ENCODE assay signal across 8 mouse cellular contexts in genomic region chr14:37276728-37277695, GRCm38 (mm10).
DNase-seq lines count a peak whose midpoint lies in the region; ATAC-seq and TF ChIP-seq lines count a peak whose summit lies in the region.

No protein-coding gene starts in this region.

- WGBS in heart, embryonic 12.5 days = 52% methylated on average over 7 of the region's 7 CpGs

- no peak overlapping the region for H3K4me3 ChIP-seq in heart, embryonic 12.5 days
- H3K4me3 ChIP-seq in E14TG2a.4 (replicated peaks; ENCODE audit: low read length) = no peak overlapping the region

- H3K4me2 ChIP-seq in heart, embryonic 12.5 days = no peak overlapping the region

- H3K9me3 ChIP-seq in heart, embryonic 12.5 days (replicated peaks) = no peaks in the 10 kb centered on the region
- no peaks in the 10 kb centered on the region for H3K9me3 ChIP-seq in E14TG2a.4 (ENCODE audit: low read length)

- peak; percentile 5 for DNase-seq in heart, postnatal 4 days
- peak; percentile 33 for DNase-seq in cerebellum, adult 11-12 months
- DNase-seq in urinary bladder, postnatal 10 days (ENCODE audit: low spot score) = no peak
- DNase-seq in testis, postnatal 14 days (ENCODE audit: low spot score) = no peak

- ATAC-seq in heart, embryonic 12.5 days (ENCODE audit: insufficient number of reproducible peaks, low FRiP score) = no peak
- peak; percentile 83 to 96 for ATAC-seq in hematopoietic stem cell, adult 5-6 weeks (replicated peaks in 1 of 2; ENCODE audit: insufficient read depth in 1 of 2, low FRiP score in 2 of 2, low TSS enrichment in 1 of 2, low read depth in 1 of 2, poor library complexity in 2 of 2, severe bottlenecking in 2 of 2)
- ATAC-seq in megakaryocyte progenitor cell, adult 5-6 weeks (replicated peaks; ENCODE audit: poor library complexity) = peak; percentile 83

- no peak overlapping the region for H3K9ac ChIP-seq in heart, embryonic 12.5 days

- 0 out of 2 replicates have a peak, but pooled peaks have one; percentile 14 for TF ChIP-seq CTCF in E14TG2a.4 (conservative IDR thresholded peaks at IDR 0.05; ENCODE audit: low read length)

- no peak overlapping the region for H3K27ac ChIP-seq in heart, embryonic 12.5 days (ENCODE audit: poor library complexity, severe bottlenecking)

- H3K36me3 ChIP-seq in heart, embryonic 12.5 days = no peaks in the 10 kb centered on the region
- H3K36me3 ChIP-seq in E14TG2a.4 (ENCODE audit: insufficient read depth, low read length) = no peaks in the 10 kb centered on the region

- H3K27me3 ChIP-seq in heart, embryonic 12.5 days (replicated peaks) = no peaks in the 10 kb centered on the region
- H3K27me3 ChIP-seq in E14TG2a.4 (ENCODE audit: insufficient read depth, low read length) = no peaks in the 10 kb centered on the region

- H3K4me1 ChIP-seq in heart, embryonic 12.5 days (replicated peaks) = no peaks in the 10 kb centered on the region
- no peaks in the 10 kb centered on the region for H3K4me1 ChIP-seq in E14TG2a.4 (replicated peaks; ENCODE audit: low read depth, low read length)

Comparison
In these comparisons a context has a peak if more than half of its experiments do, and no peak if none do; other contexts are left out.
1. DNase-seq: peak in heart, postnatal 4 days (single experiment) and cerebellum, adult 11-12 months (single experiment); none in urinary bladder, postnatal 10 days (single experiment) and testis, postnatal 14 days (single experiment).